Mouse (Mus musculus) cortical plate, adult 2 months (tissue): ENCODE data around the gene Nudc.

Experiments
- CTCF ChIP-seq: fragments of 200-500 bp; IDR thresholded peaks from 2 replicates; pipeline ENCODE4 v1.5.1; 2011; ENCODE audit warnings: mild to moderate bottlenecking, control low read depth, low read length; ENCODE audit not compliant: insufficient read depth; ENCODE audit errors: extremely low read depth
- POLR2A ChIP-seq: fragments of 200-500 bp; IDR thresholded peaks from 2 replicates; pipeline ENCODE4 v1.6.1; 2011; ENCODE audit warnings: mild to moderate bottlenecking, low read length, control low read depth; ENCODE audit not compliant: insufficient read depth; ENCODE audit errors: extremely low read depth

DNA sequence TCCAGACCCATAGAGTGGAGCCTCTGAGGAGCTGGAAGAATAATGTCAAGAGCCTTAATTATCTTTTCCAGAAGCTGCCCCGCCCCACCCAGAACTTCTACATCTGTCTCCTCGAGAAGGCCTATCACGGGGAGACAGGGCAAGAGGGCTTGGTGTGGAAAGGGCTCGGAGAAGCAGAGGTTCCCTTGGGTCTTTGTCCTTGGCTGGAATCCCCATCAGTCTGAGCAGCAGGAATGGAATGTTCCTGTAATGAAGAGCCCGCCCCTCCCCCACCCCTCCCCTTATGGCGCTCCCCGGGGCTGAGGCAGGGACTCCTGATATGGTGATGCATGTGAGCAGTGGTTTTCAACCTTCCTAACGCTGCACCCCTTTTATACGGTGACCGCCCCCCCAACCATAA lies 54.0 kb downstream of the Nudc start:
- TF ChIP-seq CTCF (no peak), POLR2A (no peak)
